Mouse (Mus musculus): ENCODE results near the gene Nwd2.
A peak's percentile ranks its signal among the peaks of the same experiment; 100 is the strongest.

GRCm38 (mm10) chr5:63821176-63821575 lies 172.3 kb downstream of the Nwd2 start:
- TF ChIP-seq POLR2A (IDR thresholded peaks at IDR 0.05; ENCODE audit: low read depth, low read length) (no peak), CTCF (conservative IDR thresholded peaks at IDR 0.05; ENCODE audit: insufficient read depth, insufficient read length, low read depth, low read length) (peak; percentile 50)
